In the genomic region with DNA sequence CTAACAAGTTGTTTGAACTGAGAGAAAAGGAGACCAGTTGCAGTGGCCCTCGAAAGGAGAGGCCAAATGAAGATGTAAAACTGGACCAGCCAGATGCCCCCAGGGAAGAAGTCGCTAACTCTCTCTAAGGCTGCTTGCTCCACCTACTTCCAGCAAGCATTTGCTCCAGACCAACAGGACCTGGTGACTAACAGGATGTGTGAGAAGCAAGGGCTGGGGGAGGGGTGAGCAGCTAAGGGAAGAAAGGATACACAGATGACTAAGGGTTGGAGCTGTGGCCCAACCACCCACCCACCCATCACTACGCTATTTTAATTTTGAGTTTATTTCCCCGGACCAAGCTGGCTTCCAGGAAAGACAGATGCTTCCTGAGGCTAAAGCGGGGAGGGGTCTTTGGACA, we compare ENCODE assay signal across 12 mouse cellular contexts. TPM values are rescaled to one million over a fixed set of nuclear protein-coding genes. Genes with fewer than 3 reads are reported as not detected.
DNase-seq lines count a peak whose midpoint lies in the region; ATAC-seq lines count a peak whose summit lies in the region.
"Had no signal": no experiment of that assay in that cellular context is flagged by ENCODE, and none has a peak within 500 bp of the region (broad histone marks: within the 10 kb centered on the region; RNA-seq: fewer than 3 reads in every experiment).

No protein-coding gene starts in this region.

- no peak overlapping the region for H3K9ac ChIP-seq in liver, embryonic 12.5 days
- H3K9ac ChIP-seq: hindbrain, embryonic 14.5 days had no signal

- no peak for ATAC-seq in liver, embryonic 12.5 days

- intact Hi-C loops in left cerebral cortex, postnatal 25 days (cut with DNase I) = no loop called here

- DNase-seq in adrenal gland, postnatal 14 days = peak; percentile 36
- DNase-seq in adrenal gland, adult 18-20 months (ENCODE audit: low spot score in 2 of 2) = no peak
- peak; percentile 19 for DNase-seq in liver
- peak; percentile 79 for DNase-seq in NIH3T3 (ENCODE audit: low read depth)
- DNase-seq in left cerebral cortex, postnatal 25 days (ENCODE audit: low spot score in 2 of 2) = peak; percentile 8 to 78
- DNase-seq in cerebellum, postnatal 36 days = no peak
- DNase-seq in urinary bladder, postnatal 10 days (ENCODE audit: low spot score) = no peak
- DNase-seq: cerebellum, adult 9-10 months; heart, adult 18-20 months had no signal

- peaks cover 30% of the 10 kb centered on the region for H3K4me1 ChIP-seq in liver, embryonic 12.5 days

- WGBS in liver, embryonic 12.5 days (ENCODE audit: insufficient replicate concordance) = 41% methylated on average over 5 of the region's 5 CpGs

- no peaks in the 10 kb centered on the region for H3K9me3 ChIP-seq in liver, embryonic 12.5 days (replicated peaks)
- H3K9me3 ChIP-seq: limb, embryonic 10.5 days had no signal

- no peaks in the 10 kb centered on the region for H3K36me3 ChIP-seq in liver, embryonic 12.5 days
- H3K36me3 ChIP-seq: limb, embryonic 10.5 days had no signal

- H3K4me3 ChIP-seq in liver, embryonic 12.5 days = no peak overlapping the region
- H3K4me3 ChIP-seq: limb, embryonic 10.5 days had no signal

- H3K27ac ChIP-seq in liver, embryonic 12.5 days = no peak overlapping the region
- H3K27ac ChIP-seq: hindbrain, embryonic 14.5 days; limb, embryonic 10.5 days had no signal

- peaks cover 22% of the 10 kb centered on the region for H3K27me3 ChIP-seq in liver, embryonic 12.5 days (replicated peaks)

- H3K4me2 ChIP-seq in liver, embryonic 12.5 days = no peak overlapping the region
- H3K4me2 ChIP-seq: hindbrain, embryonic 14.5 days had no signal

RNA-seq across cellular contexts. Expression of gene Cdyl2, which starts 2.5 kb away (rescaled TPM):
- total RNA-seq in adrenal gland, postnatal 14 days (2021) = 7.6 and 9.2 TPM in 2 replicates
- total RNA-seq in adrenal gland, adult 18-20 months (2021) = 1 to 10 TPM; 4.6 to 6.1 TPM
- polyA plus RNA-seq in liver, embryonic 12.5 days (2016; fragmentation: Nextera tagmentation; extraction: Ambion mirVana) = 3.6 and 4.1 TPM in 2 replicates
- 10 to 100 TPM; 20.2 to 28.4 TPM for total RNA-seq in left cerebral cortex, postnatal 25 days (2021)

Comparison
In these comparisons a context has a peak if more than half of its experiments do, and no peak if none do; other contexts are left out.
1. DNase-seq: peak in adrenal gland, postnatal 14 days (single experiment), liver (single experiment), NIH3T3 (single experiment) and left cerebral cortex, postnatal 25 days (2 of 2); none in adrenal gland, adult 18-20 months (0 of 2), cerebellum, postnatal 36 days (0 of 2) and urinary bladder, postnatal 10 days (single experiment).